Mouse (Mus musculus) cerebellum, adult 11 months (tissue): ENCODE measurements around the gene Aldoc.

Experiments
- DNase-seq: peaks from one replicate; pipeline ENCODE4 v3.0.0; 2022

The Aldoc gene

DNA sequence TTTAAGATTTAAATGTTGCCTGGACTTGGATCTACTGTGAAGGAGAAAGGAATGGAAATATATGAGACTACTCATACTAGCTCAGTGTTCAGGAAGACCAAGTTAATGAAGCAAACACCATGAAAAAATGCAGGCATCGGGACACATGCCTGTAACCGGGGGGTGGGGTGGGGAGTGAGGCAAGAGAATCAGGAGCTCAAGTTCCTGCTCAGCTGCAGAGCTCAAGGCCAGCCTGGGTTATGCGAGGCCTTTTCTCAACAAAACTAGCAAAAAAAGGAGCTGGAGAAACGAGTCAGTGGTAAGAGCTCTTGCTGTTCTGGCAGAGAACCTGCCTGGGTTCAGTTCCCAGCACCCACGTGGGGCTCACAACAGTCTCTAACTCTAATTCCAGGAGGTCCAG is 11.2 kb downstream of the Aldoc start:
- no peak for DNase-seq

- no peak for DNase-seq
Observed at GRCm38 (mm10) chr11:78337040-78337439, 14.3 kb downstream of the Aldoc start.

DNA sequence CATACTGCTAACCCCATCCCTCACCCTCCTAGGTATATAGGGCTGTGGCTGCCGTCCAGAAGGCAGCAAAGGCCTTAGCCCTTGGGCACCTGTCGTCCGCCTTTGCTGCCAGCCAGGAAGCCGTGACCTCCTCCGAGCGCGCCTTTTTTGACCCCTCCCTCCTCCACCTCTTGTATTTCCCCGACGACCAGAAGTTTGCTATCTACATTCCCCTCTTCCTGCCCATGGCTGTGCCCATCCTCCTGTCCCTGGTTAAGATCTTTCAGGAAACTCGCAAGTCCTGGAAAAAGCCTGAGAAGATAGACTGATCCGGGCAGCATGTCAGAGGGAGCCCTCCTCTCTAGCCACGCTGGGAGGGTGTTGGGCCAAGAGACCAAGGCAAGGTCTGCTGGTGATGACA is 18.9 kb downstream of the Aldoc start:
- no peak for DNase-seq

DNA sequence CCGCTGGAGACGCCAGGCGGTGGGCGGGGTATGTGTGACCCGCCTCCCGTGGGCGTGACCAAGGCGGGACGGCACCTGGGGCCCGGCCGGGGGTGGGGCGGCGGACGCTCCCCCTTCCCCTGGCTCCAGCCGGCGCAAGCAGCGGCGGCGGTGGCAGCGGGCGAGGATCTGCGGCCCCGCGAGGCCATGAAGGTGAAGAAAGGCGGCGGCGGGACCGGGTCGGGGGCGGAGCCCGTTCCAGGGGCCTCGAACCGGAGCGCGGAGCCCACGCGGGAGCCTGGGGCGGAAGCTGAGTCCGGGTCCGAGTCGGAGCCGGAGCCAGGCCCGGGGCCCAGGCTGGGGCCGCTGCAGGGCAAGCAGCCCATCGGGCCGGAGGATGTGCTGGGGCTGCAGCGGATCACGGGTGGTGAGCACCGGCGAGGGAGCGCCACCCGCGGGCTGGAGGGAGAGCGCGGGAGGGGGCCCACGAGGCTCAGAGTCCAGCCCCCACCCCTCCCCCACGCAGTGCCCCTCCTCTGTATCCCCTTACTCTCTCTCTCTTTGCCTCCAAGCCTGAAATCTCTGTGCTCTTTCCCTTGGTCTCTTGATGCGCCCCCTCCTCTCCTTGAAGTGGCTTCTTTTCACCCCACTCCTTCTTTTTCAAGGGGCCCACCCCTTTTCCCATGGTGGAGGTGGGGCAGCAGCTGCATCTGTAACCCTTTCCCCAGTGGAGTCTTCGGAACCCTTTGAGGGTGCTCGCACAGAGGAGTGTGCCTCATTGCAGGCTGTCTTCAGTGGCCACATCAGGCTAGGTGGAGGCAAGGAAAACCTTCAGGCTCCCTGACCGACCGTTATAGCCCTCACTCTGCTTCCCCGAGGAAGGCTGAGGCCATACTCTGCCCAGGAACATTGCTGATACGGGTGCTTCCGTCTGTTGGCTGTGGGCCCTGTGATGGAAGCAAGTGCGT is 20.9 kb downstream of the Aldoc start, which contains the start of gene Unc119:
Unc119 (plus strand) TSS at position 102 of the 947 bp plus-strand sequence.
- peak; percentile 73 for DNase-seq

DNA sequence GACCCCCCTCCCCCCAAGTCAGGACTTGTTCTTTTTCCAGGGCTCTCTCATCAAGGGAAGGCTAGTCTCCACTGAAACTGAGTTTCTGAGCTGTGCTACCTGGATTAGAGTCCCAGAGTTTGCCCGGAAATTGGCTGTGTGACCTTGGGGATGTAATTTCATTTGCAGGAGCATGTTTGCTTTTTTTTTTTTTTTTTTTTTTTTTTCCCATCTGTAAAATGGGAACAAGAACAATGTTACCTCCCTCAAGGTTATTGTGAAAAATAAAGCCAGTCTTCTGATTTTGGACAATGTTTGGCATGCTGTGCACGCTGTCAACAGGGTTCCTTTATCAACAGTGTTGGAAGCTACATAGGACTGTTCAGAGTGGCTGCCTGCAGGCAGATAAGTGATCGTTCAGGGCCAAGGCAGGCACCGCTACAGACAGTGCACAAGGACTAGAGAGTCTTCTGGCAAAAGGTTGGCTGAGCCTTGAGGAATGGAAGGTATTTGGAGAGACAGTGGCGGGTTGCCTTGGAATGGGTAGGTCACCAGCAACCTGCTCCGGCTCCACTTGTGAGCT is 21.6 kb downstream of the Aldoc start:
- no peak for DNase-seq

GRCm38 (mm10) chr11:78344890-78345715 is 22.3 kb downstream of the Aldoc start:
- DNase-seq: no peak

DNA sequence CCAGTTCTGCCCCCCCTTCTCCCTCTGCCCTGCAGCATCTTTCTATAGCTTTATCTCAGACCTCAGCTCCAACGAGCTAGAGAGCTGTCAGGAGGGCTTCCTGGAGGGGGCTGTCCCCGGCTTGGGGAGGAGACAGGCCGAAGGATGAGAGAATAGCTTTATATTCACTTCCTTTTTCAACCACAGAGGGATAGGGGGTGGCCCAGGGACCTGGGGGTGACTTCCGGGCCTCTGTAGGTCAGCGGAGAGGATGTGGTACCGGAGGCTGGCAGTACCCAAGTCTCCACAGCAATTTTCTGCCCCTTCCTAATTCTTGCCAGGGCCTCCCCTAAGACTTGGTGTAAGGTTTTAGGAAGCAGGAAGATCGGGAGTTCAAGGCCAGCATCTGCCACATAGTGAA is 23.0 kb downstream of the Aldoc start:
- DNase-seq: no peak

DNA sequence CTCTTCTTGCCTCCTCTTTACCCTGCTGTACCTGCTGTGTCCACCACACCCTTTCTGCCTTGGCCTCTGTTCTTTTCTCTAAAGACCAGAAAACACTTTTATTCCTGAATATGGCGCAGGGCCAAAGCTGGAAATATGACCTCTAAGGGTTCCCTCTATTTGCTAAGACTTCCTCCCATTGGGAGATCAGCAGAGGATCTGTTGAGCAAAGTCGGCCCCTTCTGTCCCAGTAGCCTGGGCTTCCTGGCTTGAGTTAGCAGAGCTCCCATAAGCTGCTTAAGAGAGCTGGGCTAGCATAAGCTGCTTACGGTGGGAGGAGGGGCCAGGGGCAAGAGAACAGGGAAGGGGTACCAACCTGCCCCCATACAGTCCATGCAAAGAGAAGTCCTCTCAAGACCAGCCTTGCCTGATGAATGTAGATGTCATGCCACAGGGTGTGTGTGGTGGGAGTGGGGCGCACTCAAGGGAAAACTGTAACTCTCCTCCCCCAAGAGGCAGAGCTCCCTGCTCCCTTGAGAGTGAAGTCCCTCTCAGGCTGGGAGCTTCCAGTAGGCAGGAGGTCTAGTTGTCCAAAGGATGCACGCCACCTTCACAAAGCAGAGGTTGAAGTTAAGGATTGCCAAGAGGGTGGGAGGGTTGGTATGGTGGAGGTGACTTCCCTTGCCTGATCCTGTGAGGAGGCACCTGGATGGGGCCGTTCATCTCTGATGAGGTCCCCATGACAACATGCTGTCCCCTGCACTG is 23.7 kb downstream of the Aldoc start:
- DNase-seq: no peak

GRCm38 (mm10) chr11:78347070-78347754 is 24.4 kb downstream of the Aldoc start:
- peak; percentile 76 for DNase-seq

GRCm38 (mm10) chr11:78347908-78348307 is 25.1 kb downstream of the Aldoc start:
- no peak for DNase-seq

DNA sequence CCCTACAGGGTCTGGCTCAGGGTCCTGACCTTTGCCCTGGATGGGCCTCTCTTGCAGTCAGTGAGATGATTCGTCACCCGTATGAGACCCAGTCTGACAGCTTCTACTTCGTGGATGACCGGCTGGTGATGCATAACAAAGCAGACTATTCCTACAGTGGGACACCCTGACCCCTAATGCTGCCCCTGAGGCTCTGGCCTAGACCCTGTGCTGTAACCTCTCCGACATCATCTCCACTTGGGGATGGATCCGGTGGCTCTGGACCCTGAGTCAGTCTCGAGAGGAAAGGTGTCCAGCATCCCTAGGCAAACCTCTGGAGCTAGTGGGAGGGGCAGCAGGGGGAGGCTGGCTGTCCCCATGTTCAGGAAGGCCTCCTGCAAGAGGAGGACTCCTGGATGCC is 25.7 kb downstream of the Aldoc start:
- no peak for DNase-seq

- DNase-seq: no peak
Observed at GRCm38 (mm10) chr11:78349441-78350358, 26.9 kb downstream of the Aldoc start.

- DNase-seq: no peak
Observed at GRCm38 (mm10) chr11:78353081-78353480, 30.3 kb downstream of the Aldoc start.

DNA sequence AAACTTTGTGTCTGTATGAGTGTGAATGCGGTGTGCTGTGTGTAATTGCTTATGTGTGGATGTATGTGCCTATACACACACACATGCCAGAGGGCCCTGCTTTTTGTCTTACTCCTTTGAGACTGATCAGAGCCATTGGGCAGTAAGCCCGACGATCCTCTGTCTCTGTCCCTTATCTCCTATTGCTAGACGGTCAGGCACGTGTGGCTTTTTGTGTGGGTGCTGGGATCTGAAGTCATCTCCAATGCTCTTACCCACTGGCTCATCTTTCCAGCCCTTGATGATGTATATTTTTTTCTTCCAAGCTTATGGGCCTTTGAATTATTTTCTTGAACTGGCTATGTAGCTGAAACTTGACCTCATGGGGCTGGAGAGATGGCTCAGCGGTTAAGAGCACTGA is 32.1 kb downstream of the Aldoc start:
- DNase-seq: no peak

GRCm38 (mm10) chr11:78355471-78356238 is 32.9 kb downstream of the Aldoc start:
- DNase-seq: peak; percentile 53

GRCm38 (mm10) chr11:78358330-78359007 is 35.7 kb downstream of the Aldoc start:
- no peak for DNase-seq

DNA sequence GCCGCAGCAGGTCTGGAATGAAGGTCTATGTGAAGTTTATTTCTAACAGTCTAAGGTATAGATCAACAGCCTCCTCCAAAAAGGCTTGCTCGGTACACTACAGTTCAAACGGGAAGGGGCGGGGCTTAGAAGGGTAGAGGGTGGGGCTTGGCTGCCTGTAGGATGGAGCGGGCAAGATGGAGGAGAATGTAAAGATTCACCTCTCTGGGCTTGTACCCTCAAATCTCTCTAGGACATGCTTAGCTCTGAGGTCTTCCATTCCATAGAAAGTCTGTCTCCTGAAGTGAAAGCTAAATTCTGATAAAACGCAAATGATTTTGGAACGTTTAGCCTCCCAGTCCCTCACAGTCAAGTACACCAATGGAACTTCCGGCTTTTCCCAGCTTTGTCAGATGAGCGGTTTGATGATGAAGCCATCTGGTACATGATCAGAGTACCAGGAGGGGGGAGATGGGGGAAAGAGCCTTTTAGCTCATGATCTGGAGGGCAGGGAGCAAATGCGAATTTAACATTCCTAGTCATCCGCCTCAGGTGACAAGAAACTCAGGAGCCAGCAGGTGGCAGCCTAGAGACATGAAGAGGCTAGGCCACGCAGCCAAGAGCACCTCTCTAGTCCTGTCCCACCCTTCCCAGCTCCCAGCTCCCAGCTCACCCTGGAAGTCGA is 37.5 kb downstream of the Aldoc start:
- peak; percentile 62 for DNase-seq

GRCm38 (mm10) chr11:78360789-78361131 is 38.0 kb downstream of the Aldoc start:
- DNase-seq: no peak
